ENCODE assay signal across 14 mouse cellular contexts in the genomic region with DNA sequence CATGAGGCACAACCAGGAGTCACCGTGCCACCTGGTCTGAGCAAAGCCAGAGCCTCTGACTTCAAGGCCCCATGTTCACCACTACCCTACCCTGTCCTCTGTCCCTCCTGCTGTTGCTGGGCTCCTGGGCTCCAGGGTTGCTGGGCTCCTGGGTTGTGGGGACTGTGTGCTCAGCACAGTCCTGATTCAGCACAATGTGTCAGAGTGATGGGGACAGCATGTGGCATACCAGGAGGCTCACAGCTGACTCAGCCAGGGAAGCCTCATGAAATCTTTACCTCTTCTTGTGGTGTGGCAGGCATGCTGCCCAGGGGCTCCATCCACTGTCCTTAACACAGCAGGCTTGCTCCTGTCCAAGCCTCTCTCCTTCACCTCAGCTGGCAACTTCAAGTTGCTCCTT. TPM values are rescaled to one million over a fixed set of nuclear protein-coding genes. Genes with fewer than 3 reads are reported as not detected.
"Had no signal": no experiment of that assay in that cellular context is flagged by ENCODE, and none has a peak within 500 bp of the region (broad histone marks: within the 10 kb centered on the region; RNA-seq: fewer than 3 reads in every experiment).

No protein-coding gene starts in this region.

- H3K9me3 ChIP-seq: limb, embryonic 10.5 days; liver, embryonic 15.5 days; midbrain, embryonic 10.5 days; stomach, embryonic 15.5 days had no signal

- H3K36me3 ChIP-seq: limb, embryonic 10.5 days; liver, embryonic 15.5 days; midbrain, embryonic 10.5 days; stomach, embryonic 15.5 days had no signal

- H3K9ac ChIP-seq: liver, embryonic 15.5 days; stomach, embryonic 15.5 days had no signal

- DNase-seq: kidney, adult 18-20 months; kidney, postnatal 10 days; kidney, postnatal 4 days; lung, adult 2 months; lung, postnatal 36 days; midbrain, embryonic 14.5 days; thymus, postnatal 4 days had no signal

- H3K4me3 ChIP-seq: left cerebral cortex, adult 2 months; limb, embryonic 10.5 days; liver, embryonic 15.5 days; midbrain, embryonic 10.5 days; stomach, embryonic 15.5 days had no signal

- H3K27ac ChIP-seq: left cerebral cortex, adult 2 months; limb, embryonic 10.5 days; liver, embryonic 15.5 days; midbrain, embryonic 10.5 days; stomach, embryonic 15.5 days had no signal

- ATAC-seq: lung, postnatal 0 days had no signal

- H3K4me2 ChIP-seq: liver, embryonic 11.5 days; liver, embryonic 15.5 days; stomach, embryonic 15.5 days had no signal

RNA-seq across cellular contexts. Expression of gene Diras1, which starts 33.5 kb away (rescaled TPM):
- polyA plus RNA-seq: liver, embryonic 11.5 days; lung, adult 2 months; lung, postnatal 0 days had no signal
